Mouse (Mus musculus): ENCODE measurements around the gene Gas7.

DNA sequence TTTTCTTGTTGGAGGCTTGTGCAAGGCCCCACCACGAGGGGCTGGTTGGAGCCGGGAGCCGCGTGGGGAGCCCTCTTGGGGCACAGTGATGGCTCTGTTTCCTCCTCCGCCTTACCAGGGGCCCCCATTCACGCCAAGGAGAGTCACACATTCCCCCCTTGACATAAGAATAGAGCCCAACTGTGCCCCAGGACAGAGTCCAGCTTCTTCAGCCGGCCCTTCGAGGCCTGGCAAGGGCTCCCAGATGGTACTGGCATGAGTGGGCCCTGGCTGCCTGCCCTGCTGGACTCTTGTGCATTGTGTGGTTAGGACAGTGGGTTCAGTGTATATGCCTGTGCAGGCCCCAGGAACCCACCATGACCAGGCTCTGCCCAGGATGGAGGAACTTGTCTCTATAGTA lies 63.7 kb downstream of the Gas7 start:
- TF ChIP-seq CTCF (IDR thresholded peaks at IDR 0.05; ENCODE audit: low read depth, low read length) (no peak), POLR2A (IDR thresholded peaks at IDR 0.05; ENCODE audit: borderline replicate concordance, low read depth, low read length) (no peak)
